Mouse (Mus musculus) WW6 (cell line): ENCODE data around the gene Tbc1d32.
"Not testable (repeated sequence)": the region's sequence is repeated elsewhere in the genome, so short reads cannot be mapped to it uniquely, and the experiment has no call there.

Source experiments
- DNase-seq: peaks from one replicate; pipeline ENCODE4 v3.0.0-alpha.2; 2013; ENCODE audit warnings: low read depth, low spot score

Gene Tbc1d32

GRCm38 (mm10) chr10:56228568-56229209 is at the start of gene Tbc1d32:
Gene Tbc1d32, minus strand, starts transcription at chr10:56228689.
- peak; percentile 81 for DNase-seq

- DNase-seq, result no peak
These were observed 666 bp downstream of the Tbc1d32 start for GRCm38 (mm10) chr10:56227771-56228275.

GRCm38 (mm10) chr10:56215797-56216196 is 12.7 kb downstream of the Tbc1d32 start:
- no peak for DNase-seq

DNA sequence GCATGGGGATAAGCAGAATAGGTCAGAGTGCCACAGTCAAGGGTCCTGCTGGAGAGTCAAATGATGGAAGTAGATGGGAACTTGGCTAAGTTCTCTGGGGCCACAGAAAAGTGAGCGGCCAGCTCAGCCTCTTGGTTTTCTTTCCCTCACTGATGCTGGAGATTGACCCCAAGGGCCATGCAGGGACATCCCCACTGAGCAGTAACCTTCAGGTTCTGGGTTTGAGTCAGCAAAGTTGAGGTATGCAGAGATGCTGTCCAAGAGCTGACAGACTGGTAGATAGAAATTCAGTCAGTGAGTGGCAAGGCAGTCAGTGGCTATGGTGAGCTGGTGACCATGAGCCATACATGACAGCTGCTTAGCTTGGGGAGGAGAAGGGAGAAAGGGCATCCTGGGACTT is 18.1 kb downstream of the Tbc1d32 start:
- no peak for DNase-seq

DNA sequence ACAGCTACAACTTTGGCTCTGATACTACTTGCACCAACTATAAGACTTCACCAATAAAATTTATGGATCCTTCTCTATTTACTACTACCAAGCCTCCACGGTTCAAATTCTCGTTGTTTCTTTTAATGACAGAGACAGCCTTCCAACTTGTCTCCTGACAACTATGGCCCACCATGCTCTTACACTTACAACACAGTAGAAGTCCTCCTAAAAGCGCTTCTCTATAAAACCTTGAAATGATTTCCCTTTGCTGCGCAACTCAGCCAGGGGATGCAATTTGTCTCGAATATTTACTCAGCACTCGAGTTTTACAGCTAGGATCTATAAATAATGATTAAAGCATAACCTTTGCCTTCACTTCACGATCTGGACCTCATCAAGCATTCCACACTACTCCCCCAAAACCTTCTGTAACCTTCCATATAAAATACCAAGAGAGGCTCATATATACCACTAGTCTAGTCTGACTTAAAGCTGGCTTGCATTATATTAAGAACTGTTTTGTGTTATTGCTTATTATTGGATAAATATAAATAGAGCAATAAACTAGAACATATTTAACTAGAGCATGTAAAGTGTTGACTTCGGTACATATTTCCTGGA is 21.6 kb downstream of the Tbc1d32 start:
- DNase-seq, result no peak

- DNase-seq, result no peak
These were observed 24.1 kb downstream of the Tbc1d32 start for GRCm38 (mm10) chr10:56204348-56204747.

GRCm38 (mm10) chr10:56199902-56200301 is 28.6 kb downstream of the Tbc1d32 start:
- DNase-seq, result no peak

- no peak for DNase-seq
These were observed 29.8 kb downstream of the Tbc1d32 start for GRCm38 (mm10) chr10:56198691-56199090.

DNA sequence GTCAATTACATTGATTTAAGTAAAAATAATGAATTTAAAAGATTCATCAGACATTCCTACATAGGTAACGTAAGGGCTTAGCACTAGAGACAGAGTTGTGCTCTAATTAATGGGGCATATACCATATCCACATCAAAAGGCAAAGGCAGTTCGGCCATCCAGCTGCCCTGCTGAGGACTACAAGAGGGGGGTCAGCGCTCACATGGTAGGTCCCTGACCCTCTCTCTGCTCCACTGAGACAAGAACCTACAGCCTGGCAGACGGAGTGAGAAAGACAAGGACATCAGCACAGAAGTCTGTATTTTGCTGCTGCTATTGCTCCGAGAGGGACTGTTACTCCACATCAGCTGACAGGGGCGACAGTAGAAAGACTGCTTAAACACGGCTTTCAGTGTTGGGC is 34.2 kb downstream of the Tbc1d32 start:
- DNase-seq, result no peak

GRCm38 (mm10) chr10:56181727-56182126 is 46.8 kb downstream of the Tbc1d32 start:
- no peak for DNase-seq

DNA sequence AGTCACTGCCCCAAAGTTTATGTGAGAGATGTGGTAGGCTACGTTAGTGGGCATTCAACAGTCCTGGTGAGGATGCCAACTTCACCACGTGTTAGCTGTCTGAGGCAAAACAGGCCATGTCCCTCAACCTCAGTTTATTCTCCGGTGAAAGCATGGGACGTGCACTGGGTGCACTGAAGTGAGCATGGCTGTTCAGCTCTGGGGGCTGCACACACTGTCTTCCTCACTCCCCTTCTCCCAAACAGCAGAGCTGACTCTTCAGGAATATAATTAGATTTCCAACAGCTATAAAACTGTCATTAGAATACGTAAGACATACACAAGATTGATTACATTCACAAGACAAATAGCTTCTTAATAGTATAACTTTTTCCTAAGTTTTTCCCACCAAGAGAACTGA is 55.3 kb downstream of the Tbc1d32 start:
- no peak for DNase-seq

DNA sequence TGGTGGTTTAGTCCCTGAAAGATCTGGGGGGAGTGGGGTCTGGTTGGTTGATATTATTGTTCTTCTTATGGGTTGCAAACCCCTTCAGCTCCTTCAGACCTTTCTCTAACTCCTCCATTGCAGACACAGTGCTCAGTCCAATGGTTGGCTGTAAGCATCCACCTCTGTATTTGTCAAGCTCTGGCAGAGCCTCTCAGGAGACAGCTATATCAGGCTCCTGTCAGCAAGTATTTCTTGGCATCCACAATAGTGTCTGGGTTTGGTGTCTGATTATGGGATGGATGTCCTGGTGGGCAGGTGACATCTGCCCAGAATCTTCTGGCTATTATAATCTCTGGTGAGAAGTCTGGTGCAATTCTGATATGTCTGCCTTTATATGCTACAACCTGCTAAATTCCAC is 60.8 kb downstream of the Tbc1d32 start:
- DNase-seq, result not testable (repeated sequence)

DNA sequence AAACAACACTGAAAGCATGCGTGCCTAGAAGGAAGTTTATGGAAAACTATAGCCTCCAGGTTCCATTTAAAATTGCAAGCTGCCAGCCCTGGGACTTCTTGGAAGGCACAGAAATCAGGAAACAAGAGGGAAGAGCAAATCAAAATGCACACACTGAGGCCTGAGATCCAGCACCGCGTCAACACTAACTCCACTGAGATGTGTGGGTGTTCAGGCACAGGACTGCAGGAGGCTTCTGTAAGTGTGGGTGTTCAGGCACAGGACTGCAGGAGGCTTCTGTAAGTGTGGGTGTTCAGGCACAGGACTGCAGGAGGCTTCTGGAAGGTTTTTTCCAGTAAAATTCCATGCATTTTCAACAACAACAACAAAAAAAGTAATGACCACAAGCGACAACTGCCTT is 62.7 kb downstream of the Tbc1d32 start:
- no peak for DNase-seq

DNA sequence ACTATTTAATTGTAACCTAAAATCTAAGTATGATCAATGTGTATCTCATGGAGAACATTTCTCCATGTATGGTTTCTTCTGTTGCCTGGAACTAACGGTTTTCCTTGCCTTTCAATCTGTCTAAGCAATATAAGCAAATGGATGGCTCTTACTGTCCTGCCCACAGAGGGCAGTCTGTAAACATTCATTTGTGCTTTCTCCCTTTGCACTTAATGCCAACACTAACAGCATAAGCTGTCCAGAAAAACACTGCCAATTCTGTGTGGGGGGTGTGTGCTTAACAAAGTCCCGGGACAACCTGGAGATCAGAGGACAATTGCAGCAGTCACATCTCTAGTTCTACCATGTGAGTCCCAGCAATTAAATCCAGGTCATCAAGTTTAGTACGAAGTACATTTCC is 64.1 kb downstream of the Tbc1d32 start:
- DNase-seq, result no peak

- no peak for DNase-seq
These were observed 69.7 kb downstream of the Tbc1d32 start for GRCm38 (mm10) chr10:56158748-56159147.

GRCm38 (mm10) chr10:56158207-56158606 is 70.3 kb downstream of the Tbc1d32 start:
- DNase-seq, result no peak

DNA sequence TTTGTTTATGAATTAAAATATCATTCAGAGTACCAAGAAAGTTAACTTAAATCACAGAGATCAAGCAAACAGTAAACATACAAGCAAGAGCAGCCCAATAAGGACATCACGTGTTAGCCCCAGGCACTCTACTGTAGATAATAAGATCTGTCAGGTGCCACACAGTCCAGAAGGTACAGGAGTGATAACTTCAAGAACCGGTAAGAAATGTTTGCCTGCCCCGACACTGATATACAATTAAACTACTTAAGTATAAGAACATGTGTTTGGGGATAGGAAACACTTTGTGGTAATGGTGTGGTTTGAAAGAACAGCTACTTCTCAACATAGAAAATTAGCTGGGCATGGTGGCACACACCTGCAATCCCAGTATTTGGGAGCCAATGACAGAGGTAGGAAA is 71.5 kb downstream of the Tbc1d32 start:
- DNase-seq, result no peak

GRCm38 (mm10) chr10:56148920-56149319 is 79.6 kb downstream of the Tbc1d32 start:
- DNase-seq, result no peak

- no peak for DNase-seq
These were observed 91.3 kb downstream of the Tbc1d32 start for GRCm38 (mm10) chr10:56137191-56137590.

DNA sequence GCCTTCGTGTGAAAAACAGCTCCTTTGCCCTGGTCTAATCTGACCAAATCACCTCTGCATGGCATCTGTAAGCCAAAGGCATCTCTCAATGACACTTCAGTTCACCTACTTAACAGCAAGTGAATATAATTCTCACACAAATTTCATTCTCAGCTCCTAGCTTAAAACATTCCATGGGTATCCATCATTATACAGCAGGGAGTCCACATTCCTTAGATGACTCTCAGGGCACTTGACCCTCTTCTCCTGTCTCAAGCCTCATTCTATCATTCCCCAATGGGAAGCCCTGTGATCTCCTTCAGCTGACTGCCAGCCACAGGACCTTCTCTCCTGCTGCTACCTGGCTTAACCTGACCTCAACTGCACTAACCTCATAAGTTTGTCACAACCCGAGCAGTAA is 98.8 kb downstream of the Tbc1d32 start:
- DNase-seq, result no peak

- DNase-seq, result no peak
These were observed 101.5 kb downstream of the Tbc1d32 start for GRCm38 (mm10) chr10:56126972-56127371.

DNA sequence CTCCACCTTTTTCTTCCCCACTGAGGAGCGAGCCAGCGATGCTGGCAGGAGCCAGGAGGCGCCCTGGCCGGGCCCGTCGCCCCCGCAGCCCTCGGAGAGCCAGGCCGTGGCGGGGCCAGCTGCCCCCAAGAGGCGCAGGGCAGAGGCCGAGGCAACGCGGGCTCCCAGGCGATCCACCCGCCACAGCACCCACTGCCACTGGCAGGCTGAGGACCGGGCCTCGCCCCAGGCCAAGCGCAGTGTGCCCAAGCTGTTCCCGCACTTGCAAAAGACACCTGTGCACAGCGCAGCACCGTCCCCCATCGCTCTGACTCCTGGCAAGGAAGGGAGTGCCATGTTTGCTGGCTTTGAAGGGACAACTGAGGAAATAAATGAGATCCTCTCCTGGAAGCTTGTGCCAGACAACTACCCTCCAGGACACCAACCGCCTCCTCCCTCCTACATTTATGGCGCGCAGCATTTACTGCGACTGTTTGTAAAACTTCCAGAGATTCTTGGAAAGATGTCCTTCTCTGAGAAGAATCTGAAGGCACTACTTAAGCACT is 112.8 kb downstream of the Tbc1d32 start:
- peak; percentile 26 for DNase-seq
